Mouse (Mus musculus): Measurements from ENCODE around the gene Ahnak2. TPM values are rescaled to one million over a fixed set of nuclear protein-coding genes. Genes with fewer than 3 reads are reported as not detected.

The Ahnak2 gene
- polyA plus RNA-seq, 1 experiment, result 25.8 TPM

DNA sequence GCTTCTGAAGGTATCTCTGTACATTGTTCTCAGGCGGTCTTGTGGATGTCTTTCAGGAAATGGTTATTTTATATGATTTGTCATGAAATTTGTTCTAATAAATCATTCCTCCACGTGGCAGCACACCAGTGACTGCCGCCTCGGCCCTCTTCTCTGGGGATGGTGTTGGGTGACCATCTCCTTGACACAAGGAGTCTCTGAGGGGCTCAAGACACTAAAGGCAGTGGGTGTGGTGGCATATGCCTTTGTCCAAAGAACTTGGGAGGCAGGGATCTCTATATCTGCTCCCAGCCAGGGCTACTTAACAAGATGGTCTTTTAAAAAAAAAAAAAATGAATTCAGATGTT is 56.0 kb downstream of the Ahnak2 start:
- Histone ChIP-seq H3K27ac (ENCODE audit: insufficient read depth, low read length) (no peak overlapping the region), H3K4me1 (ENCODE audit: control insufficient read depth, insufficient read depth, low read length) (no peaks in the 10 kb centered on the region), H3K9ac (ENCODE audit: low read depth, poor library complexity, severe bottlenecking) (no peak overlapping the region), H3K9me3 (replicated peaks; ENCODE audit: control insufficient read depth, insufficient read depth, low read length, poor library complexity, severe bottlenecking) (no peaks in the 10 kb centered on the region), H3K36me3 (ENCODE audit: control insufficient read depth, insufficient read depth, low read length, poor library complexity, severe bottlenecking) (peaks cover 6% of the 10 kb centered on the region; the same call in 1 of the 2 replicates), H3K27me3 (ENCODE audit: control insufficient read depth, insufficient read depth, low read length, poor library complexity, severe bottlenecking) (no peaks in the 10 kb centered on the region), H3K4me3 (ENCODE audit: low read depth, low read length) (no peak overlapping the region)
- TF ChIP-seq CTCF (IDR thresholded peaks at IDR 0.05; ENCODE audit: low read depth, low read length) (no peak), EP300 (IDR thresholded peaks at IDR 0.05; ENCODE audit: insufficient read depth, low read depth, low read length) (no peak), POLR2A (IDR thresholded peaks at IDR 0.05; ENCODE audit: insufficient read depth, low read length) (no peak)

DNA sequence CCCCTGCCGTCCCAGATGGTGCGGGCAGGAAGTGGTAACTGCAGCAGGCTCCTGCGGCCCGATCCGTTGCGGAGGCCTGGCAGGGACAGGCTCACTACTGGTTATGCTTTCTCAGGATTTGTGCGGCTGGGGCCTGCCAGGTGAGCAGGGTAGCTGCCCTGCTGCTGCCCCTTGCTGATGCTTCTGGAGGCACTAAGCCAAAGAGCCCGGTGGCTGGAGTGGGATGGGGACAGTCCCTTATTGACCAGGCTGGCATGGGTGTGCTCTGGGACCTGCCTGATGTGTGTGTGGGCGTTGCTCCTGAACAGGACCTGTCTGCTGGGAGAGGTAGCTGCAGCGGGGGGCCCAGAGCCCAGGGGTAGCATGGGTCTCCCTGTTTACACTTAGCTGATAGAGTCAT is 56.7 kb downstream of the Ahnak2 start:
- H3K9ac ChIP-seq (ENCODE audit: low read depth, poor library complexity, severe bottlenecking), result no peak overlapping the region
- H3K27ac ChIP-seq (ENCODE audit: insufficient read depth, low read length), result no peak overlapping the region

DNA sequence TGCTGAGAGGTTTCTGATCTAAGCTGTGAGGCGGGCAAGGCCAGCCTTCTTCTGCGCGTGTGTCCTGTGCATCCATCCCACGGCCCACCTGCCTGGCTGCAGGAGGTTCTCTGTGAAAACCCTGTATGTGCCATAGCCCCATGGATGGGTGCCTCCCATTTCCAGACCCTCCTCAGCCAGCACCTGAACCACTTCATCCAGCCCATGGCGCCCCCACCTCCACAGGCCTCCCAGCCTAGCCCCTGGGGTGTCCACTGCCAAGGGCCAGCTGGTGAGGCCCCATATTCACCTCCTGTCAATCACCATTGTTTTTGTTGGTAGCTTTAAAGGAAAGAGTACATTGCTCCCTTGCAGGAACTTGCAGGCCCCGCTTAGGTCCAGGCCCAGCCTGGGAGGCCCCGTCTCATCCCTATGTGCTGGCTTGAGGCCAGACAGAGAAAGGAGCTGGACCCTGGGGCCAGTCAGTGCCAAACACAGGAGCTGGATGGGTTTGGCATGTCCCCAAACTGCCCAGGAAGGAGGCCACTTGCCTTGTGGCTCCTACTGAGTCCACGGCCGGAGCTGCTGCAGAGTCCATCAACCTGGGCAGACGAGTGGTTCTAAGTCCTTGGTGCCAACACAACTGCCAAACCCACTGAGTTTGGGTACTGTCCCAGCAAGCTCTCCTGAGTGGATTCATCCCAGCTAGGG is 57.4 kb downstream of the Ahnak2 start:
- no peak overlapping the region for H3K27ac ChIP-seq (ENCODE audit: insufficient read depth, low read length)
- H3K4me1 ChIP-seq (ENCODE audit: control insufficient read depth, insufficient read depth, low read length), result no peaks in the 10 kb centered on the region
- H3K9me3 ChIP-seq (replicated peaks; ENCODE audit: control insufficient read depth, insufficient read depth, low read length, poor library complexity, severe bottlenecking), result no peaks in the 10 kb centered on the region
- H3K4me3 ChIP-seq (ENCODE audit: low read depth, low read length), result no peak overlapping the region
- TF ChIP-seq EP300 (IDR thresholded peaks at IDR 0.05; ENCODE audit: insufficient read depth, low read depth, low read length) (no peak), CTCF (IDR thresholded peaks at IDR 0.05; ENCODE audit: low read depth, low read length) (no peak), POLR2A (IDR thresholded peaks at IDR 0.05; ENCODE audit: insufficient read depth, low read length) (no peak)
- no peaks in the 10 kb centered on the region for H3K27me3 ChIP-seq (ENCODE audit: control insufficient read depth, insufficient read depth, low read length, poor library complexity, severe bottlenecking)
- H3K9ac ChIP-seq (ENCODE audit: low read depth, poor library complexity, severe bottlenecking), result no peak overlapping the region
- peaks cover 6% of the 10 kb centered on the region; the same call in 1 of the 2 replicates for H3K36me3 ChIP-seq (ENCODE audit: control insufficient read depth, insufficient read depth, low read length, poor library complexity, severe bottlenecking)

More for the DNA sequence above, 56.7 kb downstream of the Ahnak2 start:
- Histone ChIP-seq H3K4me1 (ENCODE audit: control insufficient read depth, insufficient read depth, low read length) (no peaks in the 10 kb centered on the region), H3K27me3 (ENCODE audit: control insufficient read depth, insufficient read depth, low read length, poor library complexity, severe bottlenecking) (no peaks in the 10 kb centered on the region), H3K4me3 (ENCODE audit: low read depth, low read length) (no peak overlapping the region), H3K9me3 (replicated peaks; ENCODE audit: control insufficient read depth, insufficient read depth, low read length, poor library complexity, severe bottlenecking) (no peaks in the 10 kb centered on the region), H3K36me3 (ENCODE audit: control insufficient read depth, insufficient read depth, low read length, poor library complexity, severe bottlenecking) (peaks cover 6% of the 10 kb centered on the region; the same call in 1 of the 2 replicates)
- no peak for TF ChIP-seq CTCF (IDR thresholded peaks at IDR 0.05; ENCODE audit: low read depth, low read length)
- no peak for TF ChIP-seq EP300 (IDR thresholded peaks at IDR 0.05; ENCODE audit: insufficient read depth, low read depth, low read length)
- TF ChIP-seq POLR2A (IDR thresholded peaks at IDR 0.05; ENCODE audit: insufficient read depth, low read length), result no peak

DNA sequence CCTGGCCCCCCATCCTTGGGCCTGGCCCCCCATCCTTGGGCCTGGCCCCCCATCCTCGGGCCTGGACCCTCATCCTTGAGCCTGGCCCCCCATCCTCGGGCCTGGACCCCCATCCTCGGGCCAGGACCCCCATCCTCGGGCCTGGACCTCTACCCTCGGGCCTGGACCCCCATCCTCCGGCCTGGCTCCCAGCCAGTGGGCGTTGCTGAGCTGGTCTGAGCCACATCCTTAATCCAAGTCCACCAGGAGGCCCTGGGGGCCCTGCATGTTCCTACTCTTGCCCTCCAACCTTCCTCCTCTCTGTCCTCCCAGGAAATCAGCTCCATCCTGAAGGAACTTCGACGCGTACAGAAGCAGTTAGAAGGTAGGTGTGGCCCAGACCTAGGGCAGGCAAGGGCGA is 58.2 kb downstream of the Ahnak2 start:
- Histone ChIP-seq H3K27ac (ENCODE audit: insufficient read depth, low read length) (no peak overlapping the region), H3K36me3 (ENCODE audit: control insufficient read depth, insufficient read depth, low read length, poor library complexity, severe bottlenecking) (peaks cover 6% of the 10 kb centered on the region; the same call in 1 of the 2 replicates), H3K4me1 (ENCODE audit: control insufficient read depth, insufficient read depth, low read length) (no peaks in the 10 kb centered on the region), H3K4me3 (ENCODE audit: low read depth, low read length) (no peak overlapping the region), H3K9me3 (replicated peaks; ENCODE audit: control insufficient read depth, insufficient read depth, low read length, poor library complexity, severe bottlenecking) (no peaks in the 10 kb centered on the region), H3K9ac (ENCODE audit: low read depth, poor library complexity, severe bottlenecking) (no peak overlapping the region), H3K27me3 (ENCODE audit: control insufficient read depth, insufficient read depth, low read length, poor library complexity, severe bottlenecking) (no peaks in the 10 kb centered on the region)
- TF ChIP-seq CTCF (IDR thresholded peaks at IDR 0.05; ENCODE audit: low read depth, low read length) (no peak), EP300 (IDR thresholded peaks at IDR 0.05; ENCODE audit: insufficient read depth, low read depth, low read length) (no peak), POLR2A (IDR thresholded peaks at IDR 0.05; ENCODE audit: insufficient read depth, low read length) (no peak)

DNA sequence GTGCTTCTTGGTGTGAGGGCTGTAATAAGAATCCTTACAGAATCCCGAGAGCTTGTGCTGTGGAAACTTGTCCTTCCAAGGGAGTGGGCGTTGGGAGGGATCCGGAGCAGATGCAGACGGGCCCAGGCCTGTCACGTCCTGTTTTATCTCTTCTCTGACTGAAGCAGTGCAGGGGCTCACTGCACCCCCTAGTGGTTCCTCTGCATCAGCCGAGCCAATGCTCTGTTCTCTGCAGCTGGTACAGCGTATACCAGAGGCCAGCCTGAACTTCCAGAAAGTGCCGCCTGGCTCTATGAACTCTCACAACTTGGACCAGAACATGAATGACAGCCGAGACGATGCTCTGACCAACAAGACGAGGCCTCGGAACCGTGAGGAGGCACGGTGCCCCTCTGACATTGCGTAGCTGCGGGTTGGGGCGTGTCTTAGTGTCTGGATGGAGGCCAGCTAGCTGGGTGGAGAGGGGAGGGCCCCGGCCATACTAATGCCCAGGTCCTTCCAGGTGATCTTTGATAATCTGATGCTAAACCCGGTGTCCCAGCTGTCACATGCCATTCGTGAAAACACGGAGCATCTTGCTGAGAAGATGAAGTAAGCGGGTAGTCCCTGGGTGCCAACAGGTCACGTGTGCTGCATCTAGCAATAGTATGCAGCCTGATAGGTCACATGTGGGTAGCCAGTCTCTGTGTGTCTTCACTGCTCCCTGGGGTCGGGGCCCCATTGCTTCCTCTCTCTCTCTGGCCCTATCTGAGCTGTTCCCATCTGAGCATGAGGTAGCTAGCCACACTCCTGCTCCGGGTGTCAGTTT is 59.1 kb downstream of the Ahnak2 start:
- H3K4me3 ChIP-seq (ENCODE audit: low read depth, low read length), result no peak overlapping the region
- TF ChIP-seq CTCF (IDR thresholded peaks at IDR 0.05; ENCODE audit: low read depth, low read length) (peak; percentile 88), POLR2A (IDR thresholded peaks at IDR 0.05; ENCODE audit: insufficient read depth, low read length) (no peak)
- H3K4me1 ChIP-seq (ENCODE audit: control insufficient read depth, insufficient read depth, low read length), result no peaks in the 10 kb centered on the region
- no peaks in the 10 kb centered on the region for H3K9me3 ChIP-seq (replicated peaks; ENCODE audit: control insufficient read depth, insufficient read depth, low read length, poor library complexity, severe bottlenecking)
- no peaks in the 10 kb centered on the region for H3K27me3 ChIP-seq (ENCODE audit: control insufficient read depth, insufficient read depth, low read length, poor library complexity, severe bottlenecking)
- peaks cover 6% of the 10 kb centered on the region; the same call in 1 of the 2 replicates for H3K36me3 ChIP-seq (ENCODE audit: control insufficient read depth, insufficient read depth, low read length, poor library complexity, severe bottlenecking)
- H3K27ac ChIP-seq (ENCODE audit: insufficient read depth, low read length), result peak overlapping the region; percentile 12; the same call in 1 of the 2 replicates
- no peak overlapping the region for H3K9ac ChIP-seq (ENCODE audit: low read depth, poor library complexity, severe bottlenecking)

DNA sequence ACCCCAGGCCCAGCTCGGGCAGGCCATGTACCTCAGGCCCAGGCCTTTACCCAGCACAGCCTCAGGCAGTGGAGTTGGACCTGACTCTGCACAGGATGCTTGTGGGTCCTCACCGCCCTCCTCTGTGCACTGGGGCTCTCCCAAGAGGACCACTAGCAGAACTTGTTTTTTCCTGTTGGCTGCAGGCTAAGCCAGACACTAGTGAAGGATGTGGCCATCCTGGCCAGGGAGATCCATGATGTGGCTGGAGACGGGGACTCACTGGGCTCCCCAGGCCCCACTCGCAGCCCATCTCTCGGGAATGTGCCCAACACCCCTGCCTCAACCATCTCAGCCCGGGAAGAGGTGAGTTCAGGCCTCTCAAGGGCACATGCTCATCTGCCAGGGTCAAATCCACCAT is 59.7 kb downstream of the Ahnak2 start:
- no peak overlapping the region for H3K9ac ChIP-seq (ENCODE audit: low read depth, poor library complexity, severe bottlenecking)
- peak overlapping the region; percentile 12; the same call in 1 of the 2 replicates for H3K27ac ChIP-seq (ENCODE audit: insufficient read depth, low read length)
- no peak overlapping the region for H3K4me3 ChIP-seq (ENCODE audit: low read depth, low read length)
- peaks cover 6% of the 10 kb centered on the region; the same call in 1 of the 2 replicates for H3K36me3 ChIP-seq (ENCODE audit: control insufficient read depth, insufficient read depth, low read length, poor library complexity, severe bottlenecking)
- no peak for TF ChIP-seq EP300 (IDR thresholded peaks at IDR 0.05; ENCODE audit: insufficient read depth, low read depth, low read length)
- no peak for TF ChIP-seq CTCF (IDR thresholded peaks at IDR 0.05; ENCODE audit: low read depth, low read length)
- TF ChIP-seq POLR2A (IDR thresholded peaks at IDR 0.05; ENCODE audit: insufficient read depth, low read length), result no peak
- H3K4me1 ChIP-seq (ENCODE audit: control insufficient read depth, insufficient read depth, low read length), result no peaks in the 10 kb centered on the region
- no peaks in the 10 kb centered on the region for H3K9me3 ChIP-seq (replicated peaks; ENCODE audit: control insufficient read depth, insufficient read depth, low read length, poor library complexity, severe bottlenecking)
- H3K27me3 ChIP-seq (ENCODE audit: control insufficient read depth, insufficient read depth, low read length, poor library complexity, severe bottlenecking), result no peaks in the 10 kb centered on the region
